Mouse (Mus musculus) heart, adult 9 months (tissue): Measurements from ENCODE around the gene Hmg20a.

Source experiments
- DNase-seq, 2 experiments: peaks; one replicate each; pipeline ENCODE4 v3.0.0; 2022; ENCODE audit warnings: low spot score in 2 of 2

Gene Hmg20a

GRCm38 (mm10) chr9:56439699-56440098, 21.3 kb downstream of the Hmg20a start:
- DNase-seq = no peak

- no peak for DNase-seq
These were observed 33.2 kb downstream of the Hmg20a start for GRCm38 (mm10) chr9:56451570-56451969.

- DNase-seq = no peak
These were observed 34.8 kb downstream of the Hmg20a start for GRCm38 (mm10) chr9:56453038-56453815.

- DNase-seq = no peak
These were observed 38.0 kb downstream of the Hmg20a start for GRCm38 (mm10) chr9:56456426-56456825.

GRCm38 (mm10) chr9:56460987-56461386, 42.6 kb downstream of the Hmg20a start:
- no peak for DNase-seq

- DNase-seq = peak in 1 of 2 experiments; percentile 20
These were observed 44.2 kb downstream of the Hmg20a start for GRCm38 (mm10) chr9:56462606-56463005.

GRCm38 (mm10) chr9:56463046-56463445, 44.6 kb downstream of the Hmg20a start:
- no peak for DNase-seq

- DNase-seq = peak; percentile 84 to 86
These were observed 45.5 kb downstream of the Hmg20a start for GRCm38 (mm10) chr9:56463686-56464515.

GRCm38 (mm10) chr9:56464863-56465654, 46.6 kb downstream of the Hmg20a start:
- peak; percentile 68 to 73 for DNase-seq

- no peak for DNase-seq
These were observed 47.8 kb downstream of the Hmg20a start for GRCm38 (mm10) chr9:56466251-56466650.

GRCm38 (mm10) chr9:56469656-56470055, 51.2 kb downstream of the Hmg20a start:
- no peak for DNase-seq

- no peak for DNase-seq
These were observed 51.9 kb downstream of the Hmg20a start for GRCm38 (mm10) chr9:56470291-56470690.

GRCm38 (mm10) chr9:56478975-56479647, 60.7 kb downstream of the Hmg20a start:
- no peak for DNase-seq

GRCm38 (mm10) chr9:56482623-56483022, 64.2 kb downstream of the Hmg20a start:
- no peak for DNase-seq

- DNase-seq = no peak
These were observed 67.0 kb downstream of the Hmg20a start for GRCm38 (mm10) chr9:56485423-56485822.

GRCm38 (mm10) chr9:56486158-56486557, 67.7 kb downstream of the Hmg20a start:
- DNase-seq = no peak

- DNase-seq = no peak
These were observed 69.2 kb downstream of the Hmg20a start for GRCm38 (mm10) chr9:56487651-56488050.

- no peak for DNase-seq
These were observed 74.0 kb downstream of the Hmg20a start for GRCm38 (mm10) chr9:56492391-56492790.

GRCm38 (mm10) chr9:56492916-56493315, 74.5 kb downstream of the Hmg20a start:
- DNase-seq = no peak

- no peak for DNase-seq
These were observed 76.7 kb downstream of the Hmg20a start for GRCm38 (mm10) chr9:56495088-56495487.

- no peak for DNase-seq
These were observed 77.4 kb downstream of the Hmg20a start for GRCm38 (mm10) chr9:56495795-56496232.
